Mouse (Mus musculus) forebrain, embryonic 16.5 days (tissue): ENCODE data around the gene Zfhx3. TPM values are rescaled to one million over a fixed set of nuclear protein-coding genes. Genes with fewer than 3 reads are reported as not detected.
A peak's percentile ranks its signal among the peaks of the same experiment; 100 is the strongest.

Experiments used
- ATAC-seq: fragments of 200-750 bp; cut with Nextera tagmentation; 2 replicates; pipeline ENCODE4 v1.8.0; 2017; ENCODE audit warnings: mild to moderate bottlenecking, moderate library complexity
- H3K27ac ChIP-seq: fragments of 300-500 bp; sonication (generic); 2 replicates; pipeline ENCODE4 v1.5.1; 2014; ENCODE audit warnings: low read length, control low read depth
- H3K27me3 ChIP-seq: fragments of 300-500 bp; sonication (generic); replicated peaks from 2 replicates; pipeline ENCODE4 v1.6.1; 2014; ENCODE audit warnings: low read length; ENCODE audit not compliant: control insufficient read depth, insufficient read depth
- H3K36me3 ChIP-seq: fragments of 300-500 bp; sonication (generic); 2 replicates; pipeline ENCODE4 v1.6.1; 2014; ENCODE audit not compliant: control insufficient read depth, insufficient read depth
- H3K4me1 ChIP-seq: fragments of 300-500 bp; sonication (generic); replicated peaks from 2 replicates; pipeline ENCODE4 v1.6.1; 2014; ENCODE audit warnings: low read length; ENCODE audit not compliant: control insufficient read depth, insufficient read depth
- H3K4me2 ChIP-seq: fragments of 300-500 bp; sonication (generic); 2 replicates; pipeline ENCODE4 v1.6.1; 2014; ENCODE audit warnings: mild to moderate bottlenecking, low read length, control low read depth
- H3K4me3 ChIP-seq: fragments of 300-500 bp; sonication (generic); replicated peaks from 2 replicates; pipeline ENCODE4 v1.5.1; 2014; ENCODE audit warnings: mild to moderate bottlenecking, low read length, control low read depth
- H3K9ac ChIP-seq: fragments of 300-500 bp; sonication (generic); replicated peaks from 2 replicates; pipeline ENCODE4 v1.6.1; 2014; ENCODE audit warnings: low read depth, low read length, control low read depth
- H3K9me3 ChIP-seq: fragments of 300-500 bp; sonication (generic); 2 replicates; pipeline ENCODE4 v1.6.1; 2016; ENCODE audit warnings: low read length; ENCODE audit not compliant: control insufficient read depth
- WGBS: fragments of 180-500 bp; shearing (Covaris S2); extraction: QIAGEN DNeasy Blood & Tissue Kit; methylation state at CpG from one replicate; pipeline ENCODE4 v1.1.7; 2014; 5-methylcytosine and 5-hydroxymethylcytosine counted together
- polyA plus RNA-seq: library from polyadenylated mRNA; unstranded; fragments of >200 nt; fragmentation: Nextera tagmentation; extraction: Ambion mirVana; gene quantifications from 2 replicates; pipeline ENCODE4 v1.2.1, GENCODE M21; 2015

Gene Zfhx3
- polyA plus RNA-seq, 1 experiment from 2014 or later, result 14.6 TPM

DNA sequence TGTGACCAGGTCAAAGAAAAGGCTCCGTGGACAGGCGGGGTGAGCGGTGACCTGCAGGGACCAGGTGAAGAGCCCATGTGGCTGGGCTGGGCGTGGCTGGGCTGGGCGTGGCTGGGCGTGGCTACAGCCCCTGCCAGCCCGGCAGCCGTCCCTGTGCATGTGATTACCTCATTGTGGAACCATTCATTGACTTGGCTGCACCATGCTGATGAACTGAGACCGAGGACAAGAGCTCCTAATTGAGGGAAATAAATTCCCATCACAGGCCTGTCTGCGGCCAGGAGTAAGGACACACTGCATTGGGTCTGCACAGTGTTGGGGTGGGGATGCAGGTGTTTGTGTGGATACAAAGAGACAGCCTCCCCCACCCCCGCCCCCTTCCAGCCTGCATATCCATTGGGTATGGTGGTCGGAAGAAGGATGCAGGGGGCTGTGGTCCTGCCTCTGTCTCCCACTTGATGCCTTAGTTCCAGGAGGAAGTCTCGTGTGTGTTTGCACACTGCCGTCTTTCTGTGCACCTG lies 956.9 kb downstream of the Zfhx3 start:
- ATAC-seq, result no peak
- peaks cover 41% of the 10 kb centered on the region for H3K4me1 ChIP-seq

DNA sequence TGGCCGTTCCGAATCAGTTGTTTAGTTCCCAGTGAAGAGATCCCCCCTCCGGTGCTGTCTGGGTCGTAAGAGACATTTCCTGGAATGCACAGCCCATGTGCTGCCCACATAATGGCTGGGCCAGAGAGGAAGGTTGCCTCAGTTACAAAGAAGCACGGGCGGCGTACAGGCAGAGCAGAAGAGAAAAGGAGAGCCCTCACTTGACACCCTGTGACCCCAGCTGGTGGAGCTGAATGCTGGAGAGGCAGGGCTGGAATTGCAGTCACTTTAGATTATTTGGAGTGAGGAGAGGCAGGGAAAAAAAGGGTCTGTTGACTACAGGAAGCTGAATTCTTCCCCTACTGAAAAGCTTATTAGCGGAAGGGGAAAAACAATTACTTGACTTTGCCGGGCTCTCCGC lies 958.1 kb downstream of the Zfhx3 start:
- Histone ChIP-seq H3K36me3 (no peaks in the 10 kb centered on the region), H3K4me1 (peaks cover 41% of the 10 kb centered on the region), H3K27me3 (no peaks in the 10 kb centered on the region; the same call in 1 of the 2 replicates), H3K9me3 (no peaks in the 10 kb centered on the region), H3K4me2 (no peak overlapping the region), H3K4me3 (no peak overlapping the region), H3K27ac (no peak overlapping the region), H3K9ac (no peak overlapping the region)
- 23% methylated on average over 10 of the region's 10 CpGs for WGBS
- no peak for ATAC-seq

More for the DNA sequence above, 956.9 kb downstream of the Zfhx3 start:
- Histone ChIP-seq H3K27me3 (no peaks in the 10 kb centered on the region; the same call in 1 of the 2 replicates), H3K4me3 (no peak overlapping the region), H3K27ac (no peak overlapping the region), H3K4me2 (no peak overlapping the region), H3K9ac (no peak overlapping the region), H3K9me3 (no peaks in the 10 kb centered on the region), H3K36me3 (no peaks in the 10 kb centered on the region)
- 64% methylated on average over 14 of the region's 14 CpGs for WGBS

DNA sequence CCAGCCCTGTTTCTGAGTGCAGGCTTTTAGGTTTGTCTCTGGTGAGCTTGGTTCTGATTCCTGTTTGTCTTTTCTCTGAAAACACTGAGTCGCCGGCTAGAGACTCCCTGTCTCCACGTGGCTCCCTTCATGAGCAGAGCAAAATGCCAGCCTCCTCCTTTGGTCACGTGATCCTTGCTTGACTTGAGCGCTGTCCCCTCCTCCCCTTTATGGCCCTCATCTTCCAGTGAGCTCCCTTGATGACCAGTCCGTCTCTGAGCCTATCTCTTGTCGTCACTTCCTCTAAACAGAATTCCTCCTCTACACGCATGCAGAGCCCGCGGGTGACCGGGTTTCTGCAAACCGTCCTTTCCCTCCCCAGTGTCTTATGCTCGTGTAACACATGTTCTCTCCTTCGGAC lies 958.8 kb downstream of the Zfhx3 start:
- H3K27me3 ChIP-seq, result no peaks in the 10 kb centered on the region; the same call in 1 of the 2 replicates
- WGBS, result 72% methylated on average over 14 of the region's 14 CpGs
- H3K4me3 ChIP-seq, result no peak overlapping the region
- no peaks in the 10 kb centered on the region for H3K36me3 ChIP-seq
- no peak overlapping the region for H3K9ac ChIP-seq
- H3K4me1 ChIP-seq, result peaks cover 42% of the 10 kb centered on the region
- ATAC-seq, result no peak
- no peak overlapping the region for H3K4me2 ChIP-seq
- H3K9me3 ChIP-seq, result no peaks in the 10 kb centered on the region
- no peak overlapping the region for H3K27ac ChIP-seq

DNA sequence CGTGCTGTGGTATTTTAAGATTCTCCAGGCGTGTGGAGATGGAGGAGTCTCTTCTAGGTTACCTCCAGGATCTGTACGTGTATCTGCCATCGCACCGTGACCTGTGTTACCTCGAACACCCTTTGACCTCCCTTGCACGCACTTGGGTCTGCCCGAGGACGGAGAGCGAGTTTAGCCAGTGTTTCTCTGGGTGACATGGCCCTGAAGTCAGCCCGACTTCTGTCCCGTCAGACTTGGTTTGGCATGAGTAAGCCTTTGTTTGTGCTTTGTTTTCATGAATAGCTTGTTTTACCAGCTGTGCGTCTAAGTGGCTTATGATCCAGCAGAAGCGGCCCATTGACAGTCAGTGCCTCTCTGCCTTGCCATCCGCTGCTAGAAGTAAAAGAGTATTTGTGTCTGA lies 961.1 kb downstream of the Zfhx3 start:
- Histone ChIP-seq H3K9ac (no peak overlapping the region), H3K27ac (no peak overlapping the region)
- WGBS, result 68% methylated on average over 15 of the region's 15 CpGs

DNA sequence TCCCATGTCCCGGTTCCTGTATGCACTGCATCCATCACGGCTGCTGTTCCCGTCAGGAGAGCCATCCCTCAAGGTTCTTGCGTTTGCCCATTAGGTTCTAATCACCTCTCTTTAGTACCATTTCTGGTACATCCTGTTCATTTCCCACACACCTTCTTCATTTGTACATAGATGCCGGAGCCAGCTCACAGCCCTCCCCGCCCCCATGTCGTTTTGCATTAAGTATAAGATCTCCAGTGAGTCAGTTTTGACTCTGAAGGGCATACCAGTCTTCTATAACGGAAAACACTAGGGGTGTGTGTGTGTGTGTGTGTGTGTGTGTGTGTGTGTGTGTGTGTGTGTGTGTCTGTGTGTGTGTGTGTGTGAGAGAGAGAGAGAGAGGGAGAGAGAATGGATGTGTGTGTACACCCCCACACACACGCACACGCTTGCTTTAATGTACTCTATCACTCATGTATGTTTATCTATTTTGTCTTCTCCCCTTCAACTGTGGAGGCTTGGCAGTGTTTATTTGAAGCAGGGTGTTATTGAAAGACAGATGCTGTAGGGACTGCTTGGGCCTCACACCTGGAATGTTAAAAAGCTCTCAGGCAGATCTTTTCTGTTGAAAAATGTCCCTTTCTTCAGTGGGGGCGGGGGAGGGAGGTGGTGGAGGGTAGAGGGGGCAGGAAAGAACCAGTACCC lies 962.0 kb downstream of the Zfhx3 start:
- H3K9ac ChIP-seq, result no peak overlapping the region
- H3K9me3 ChIP-seq, result no peaks in the 10 kb centered on the region
- 78% methylated on average over 11 of the region's 11 CpGs for WGBS
- no peak overlapping the region for H3K4me2 ChIP-seq
- no peaks in the 10 kb centered on the region for H3K36me3 ChIP-seq
- H3K4me3 ChIP-seq, result no peak overlapping the region
- no peak for ATAC-seq
- H3K4me1 ChIP-seq, result peaks cover 35% of the 10 kb centered on the region
- no peak overlapping the region for H3K27ac ChIP-seq
- H3K27me3 ChIP-seq, result no peaks in the 10 kb centered on the region; the same call in 1 of the 2 replicates

More for the DNA sequence above, 961.1 kb downstream of the Zfhx3 start:
- Histone ChIP-seq H3K27me3 (no peaks in the 10 kb centered on the region; the same call in 1 of the 2 replicates), H3K9me3 (no peaks in the 10 kb centered on the region), H3K4me2 (no peak overlapping the region), H3K4me1 (peaks cover 29% of the 10 kb centered on the region), H3K36me3 (no peaks in the 10 kb centered on the region), H3K4me3 (no peak overlapping the region)
- no peak for ATAC-seq

DNA sequence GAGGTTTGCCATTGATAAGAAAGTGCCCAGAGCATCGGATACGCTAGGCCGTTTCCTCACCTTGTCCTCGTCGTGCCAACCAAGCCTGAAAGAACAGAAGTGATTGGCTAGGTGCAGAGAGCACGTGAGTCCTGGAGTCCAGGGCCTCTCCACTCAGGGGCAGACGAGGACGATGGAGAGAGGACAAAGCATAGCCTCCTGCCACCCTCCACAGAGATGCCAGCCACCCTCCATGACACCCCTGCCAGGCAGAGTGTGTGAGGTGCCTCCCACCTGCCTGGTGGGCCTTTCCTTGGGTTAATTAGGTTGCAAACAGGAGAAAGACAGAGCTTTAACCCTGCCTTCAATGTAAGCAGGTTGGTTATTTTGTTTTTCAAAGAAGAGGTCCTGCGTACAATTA lies 965.6 kb downstream of the Zfhx3 start:
- no peak overlapping the region for H3K4me2 ChIP-seq
- 0 out of 2 replicates have a peak, but pooled peaks have one; percentile 7 for ATAC-seq
- H3K9me3 ChIP-seq, result no peaks in the 10 kb centered on the region
- H3K27ac ChIP-seq, result peak overlapping the region; percentile 74
- no peak overlapping the region for H3K9ac ChIP-seq
- H3K4me3 ChIP-seq, result no peak overlapping the region
- H3K36me3 ChIP-seq, result no peaks in the 10 kb centered on the region
- H3K4me1 ChIP-seq, result peaks cover 32% of the 10 kb centered on the region
- no peaks in the 10 kb centered on the region for H3K27me3 ChIP-seq
- 61% methylated on average over 9 of the region's 9 CpGs for WGBS

DNA sequence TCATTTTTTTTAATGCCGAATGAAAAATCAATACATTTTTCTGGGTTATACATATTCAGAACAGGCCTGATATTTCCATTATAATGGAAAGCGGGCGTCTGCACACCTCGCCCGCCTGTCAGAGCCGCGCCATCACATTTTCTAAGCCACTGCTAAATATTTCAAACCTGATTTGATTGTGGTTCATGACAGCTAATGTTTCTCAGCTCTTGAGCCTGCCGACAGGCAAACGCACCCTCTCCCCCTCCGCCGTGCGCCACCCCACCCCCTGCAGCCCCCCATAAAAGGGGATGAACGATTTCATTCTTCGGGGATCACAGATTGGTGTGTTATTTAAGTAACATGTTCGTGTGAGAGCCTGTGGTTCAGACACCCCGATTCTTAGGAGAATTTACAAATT lies 966.1 kb downstream of the Zfhx3 start:
- ATAC-seq, result peak; percentile 68
- H3K4me1 ChIP-seq, result peaks cover 29% of the 10 kb centered on the region

DNA sequence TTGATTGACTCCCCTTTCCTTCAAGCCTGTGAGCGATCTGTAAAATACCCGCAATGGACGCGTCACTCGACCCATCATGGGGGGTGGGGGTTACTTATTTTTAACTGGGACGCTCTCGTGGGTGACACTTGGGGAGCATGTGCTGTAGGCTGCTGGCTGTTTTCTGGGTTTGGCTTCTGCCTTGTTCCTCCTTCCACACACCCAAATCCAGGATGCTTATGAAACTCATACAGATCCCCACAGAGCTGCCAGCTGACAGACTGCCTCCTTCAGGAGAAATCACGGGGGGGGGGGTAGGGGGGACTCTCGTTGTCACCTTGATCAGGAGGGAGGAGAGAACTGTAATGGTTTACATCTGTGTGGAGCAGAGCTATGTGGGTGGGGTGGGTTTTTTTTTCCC lies 966.6 kb downstream of the Zfhx3 start:
- WGBS, result 58% methylated on average over 9 of the region's 9 CpGs
- Histone ChIP-seq H3K9me3 (no peaks in the 10 kb centered on the region), H3K4me3 (no peak overlapping the region), H3K9ac (no peak overlapping the region), H3K27ac (peak overlapping the region; percentile 60), H3K36me3 (no peaks in the 10 kb centered on the region), H3K4me1 (peaks cover 27% of the 10 kb centered on the region), H3K4me2 (peak overlapping the region; percentile 4; the same call in 1 of the 2 replicates), H3K27me3 (no peaks in the 10 kb centered on the region)
- ATAC-seq, result peak; percentile 52

More for the DNA sequence above, 966.1 kb downstream of the Zfhx3 start:
- H3K36me3 ChIP-seq, result no peaks in the 10 kb centered on the region
- 0 out of 2 replicates have a peak overlapping the region, but pooled peaks have one; percentile 4 for H3K4me2 ChIP-seq
- 37% methylated on average over 16 of the region's 16 CpGs for WGBS
- no peaks in the 10 kb centered on the region for H3K27me3 ChIP-seq
- no peaks in the 10 kb centered on the region for H3K9me3 ChIP-seq
- peak overlapping the region; percentile 74 for H3K27ac ChIP-seq
- H3K4me3 ChIP-seq, result no peak overlapping the region
- H3K9ac ChIP-seq, result no peak overlapping the region

DNA sequence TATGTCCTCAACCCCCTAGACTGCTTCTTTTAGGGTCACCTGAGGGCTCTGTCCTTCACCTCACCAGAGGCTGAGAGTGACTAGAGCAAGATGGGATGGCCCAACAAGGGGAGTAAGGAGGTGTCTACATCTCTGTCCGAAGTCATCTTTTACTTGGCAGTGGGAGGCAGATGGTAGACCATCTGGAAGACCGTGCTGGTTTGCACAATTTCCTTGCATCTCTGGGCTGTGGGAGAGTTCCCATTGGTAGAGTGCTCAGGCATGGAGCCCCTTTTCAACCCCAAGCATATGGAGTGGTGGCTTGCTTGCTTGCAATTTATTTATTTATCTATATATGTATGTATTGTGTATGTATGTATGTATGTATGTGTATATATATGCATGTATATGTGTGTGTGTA lies 967.0 kb downstream of the Zfhx3 start:
- peaks cover 27% of the 10 kb centered on the region for H3K4me1 ChIP-seq
- H3K36me3 ChIP-seq, result no peaks in the 10 kb centered on the region; the same call in 1 of the 2 replicates
- H3K27me3 ChIP-seq, result no peaks in the 10 kb centered on the region
- no peaks in the 10 kb centered on the region for H3K9me3 ChIP-seq
- 42% methylated on average over 2 of the region's 2 CpGs for WGBS
- H3K4me3 ChIP-seq, result no peak overlapping the region
- no peak overlapping the region for H3K9ac ChIP-seq
- ATAC-seq, result peak; percentile 61
- no peak overlapping the region for H3K4me2 ChIP-seq
- H3K27ac ChIP-seq, result peak overlapping the region; percentile 60; the same call in 1 of the 2 replicates
